Mouse (Mus musculus) telencephalon, adult 2 months (tissue): ENCODE data around the gene Ppan.

Experiments used
- DNase-seq: peaks from one replicate; pipeline ENCODE4 v3.0.0-alpha.2; 2011; ENCODE audit warnings: low read depth, low spot score

Gene Ppan

DNA sequence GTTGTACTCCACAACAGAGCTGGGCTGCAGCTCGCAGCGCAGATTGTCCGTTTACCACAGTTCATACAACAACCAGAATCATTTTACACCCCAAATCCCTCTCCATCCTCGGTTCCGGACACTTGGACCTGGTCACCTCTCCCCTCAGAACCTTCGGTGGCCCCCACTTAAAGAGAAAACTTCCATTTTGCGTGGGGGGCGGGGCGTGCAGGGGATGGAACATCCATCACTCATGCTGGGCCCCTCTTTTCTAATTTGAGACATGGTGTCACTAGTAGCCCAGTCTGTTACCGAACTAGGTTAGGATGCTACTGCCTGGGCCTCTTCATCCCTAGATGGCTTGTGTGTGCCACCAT is 9.3 kb upstream of the Ppan start:
- no peak for DNase-seq

DNA sequence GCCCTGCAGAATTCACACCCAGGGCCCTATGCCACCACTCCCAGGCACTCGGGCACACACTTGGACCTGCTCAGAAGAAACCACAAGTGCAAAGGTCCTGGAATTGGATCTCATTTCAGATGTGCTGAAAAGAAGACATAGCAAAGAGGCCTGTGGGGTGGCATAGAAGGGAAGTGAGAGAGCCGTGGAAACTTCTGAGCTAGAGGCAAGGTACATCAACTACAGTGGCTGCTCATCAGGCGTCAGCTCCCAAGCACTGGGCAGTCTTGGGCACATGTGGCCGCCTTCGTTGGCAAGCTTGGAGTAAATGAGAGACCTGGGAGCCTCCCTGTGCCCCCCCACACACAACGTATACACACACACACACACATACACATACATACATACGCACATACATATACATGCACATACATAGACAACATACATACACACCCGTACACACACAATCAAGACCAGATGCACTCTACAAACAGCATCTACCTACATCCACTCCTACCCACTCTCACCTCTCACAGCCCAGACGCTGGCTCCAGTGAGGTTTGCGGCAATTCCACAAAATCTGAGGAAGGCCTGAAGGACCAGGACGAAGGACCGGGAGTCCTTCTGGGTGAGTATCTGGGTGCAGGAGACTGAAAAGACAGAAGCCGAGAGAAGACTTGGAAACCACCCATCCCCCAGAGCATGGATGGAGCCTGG is 8.7 kb upstream of the Ppan start, which contains the start of gene Angptl6:
Gene Angptl6 (minus strand): TSS at position 631 of the 696 bp plus-strand sequence.
- DNase-seq = no peak

DNA sequence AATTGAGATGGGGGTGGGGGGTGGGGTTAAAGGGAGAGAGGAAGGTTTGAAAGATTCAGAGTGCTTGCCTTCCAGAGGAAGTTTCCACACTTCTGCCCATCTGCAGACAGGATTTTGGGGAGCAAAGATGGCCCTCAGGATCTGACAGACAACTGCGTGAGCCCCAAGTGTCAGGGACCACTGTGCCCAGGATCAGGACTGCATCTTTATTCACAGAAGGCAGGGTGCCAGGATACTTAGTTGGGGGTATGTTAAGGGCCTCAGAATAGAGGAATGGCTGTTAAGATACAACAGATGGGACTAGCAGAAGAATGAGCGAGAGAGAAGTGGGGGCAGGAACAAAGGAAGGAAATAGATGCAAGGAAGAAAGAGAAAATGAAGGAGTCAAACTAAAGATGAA is 1.4 kb upstream of the Ppan start:
- DNase-seq = no peak

DNA sequence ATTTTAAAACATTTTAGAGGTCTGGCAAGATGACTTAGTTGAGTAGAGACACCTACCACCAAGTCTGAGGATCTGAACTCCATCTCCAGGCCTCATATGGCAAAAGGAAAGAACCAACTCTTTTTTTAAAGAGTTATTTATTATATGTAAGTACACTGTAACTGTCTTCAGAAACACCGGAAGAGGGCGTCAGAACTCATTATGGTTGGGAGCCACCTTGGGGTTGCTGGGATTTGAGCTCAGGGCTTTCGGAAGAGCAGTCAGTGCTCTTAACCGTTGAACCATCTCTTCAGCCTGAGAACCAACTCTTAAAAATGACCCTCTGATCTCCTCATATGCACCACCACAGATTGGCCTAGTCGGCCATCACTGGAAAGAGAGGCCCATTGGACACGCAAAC is 784 bp upstream of the Ppan start:
- DNase-seq = no peak

DNA sequence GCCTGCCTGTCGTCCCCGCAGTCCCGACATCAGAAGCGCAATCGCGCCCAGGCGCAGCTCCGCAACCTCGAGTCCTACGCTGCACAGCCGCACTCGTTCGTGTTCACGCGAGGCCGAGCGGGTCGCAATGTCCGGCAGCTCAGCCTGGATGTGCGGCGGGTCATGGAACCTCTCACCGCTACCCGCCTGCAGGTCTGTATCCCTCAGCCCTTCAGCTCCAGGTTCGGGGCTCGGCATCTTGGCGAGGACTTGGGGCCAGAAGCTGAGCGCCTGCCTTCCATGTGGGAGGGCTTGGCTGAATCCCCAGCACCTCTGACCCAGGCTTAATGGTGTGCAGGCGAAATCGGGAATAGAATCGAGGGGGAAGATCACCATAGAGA is 401 bp downstream of the Ppan start:
- DNase-seq = no peak

DNA sequence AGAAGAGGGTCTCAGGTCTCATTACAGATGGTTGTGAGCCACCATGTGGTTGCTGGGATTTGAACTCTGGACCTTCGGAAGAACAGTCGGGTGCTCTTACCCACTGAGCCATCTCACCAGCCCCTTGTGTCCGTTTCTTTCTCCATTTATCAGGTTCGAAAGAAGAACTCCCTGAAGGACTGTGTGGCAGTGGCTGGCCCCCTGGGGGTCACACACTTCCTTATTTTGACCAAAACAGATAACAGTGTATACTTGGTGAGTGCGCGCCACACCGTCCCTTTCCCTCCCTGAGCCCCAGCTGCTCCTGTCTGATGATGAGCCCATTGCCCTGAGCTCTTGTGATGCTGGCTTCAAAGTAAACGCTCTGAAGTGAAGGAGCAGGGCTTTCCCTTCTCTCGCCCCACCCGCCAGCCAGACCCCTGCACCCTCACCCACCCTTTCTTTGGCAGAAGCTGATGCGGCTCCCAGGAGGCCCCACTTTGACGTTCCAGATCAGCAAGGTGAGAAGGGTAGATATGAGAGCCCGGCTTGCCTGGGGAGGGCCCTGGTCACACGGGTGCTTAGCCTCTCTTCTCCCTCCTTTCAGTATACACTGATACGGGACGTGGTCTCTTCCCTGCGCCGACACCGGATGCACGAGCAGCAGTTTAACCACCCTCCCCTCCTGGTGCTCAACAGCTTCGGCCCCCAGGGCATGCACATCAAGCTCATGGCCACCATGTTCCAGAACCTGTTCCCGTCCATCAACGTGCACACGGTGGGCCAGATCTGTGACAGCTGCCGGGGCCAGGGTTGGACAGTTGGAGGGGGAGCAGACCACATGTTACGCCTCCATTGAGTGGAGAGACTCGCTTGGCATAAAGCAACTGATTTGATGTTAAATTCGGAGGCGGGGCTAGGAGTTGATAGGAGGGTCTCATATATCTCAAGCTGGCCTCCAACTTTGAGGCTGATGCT is 1.5 kb downstream of the Ppan start:
- no peak for DNase-seq

DNA sequence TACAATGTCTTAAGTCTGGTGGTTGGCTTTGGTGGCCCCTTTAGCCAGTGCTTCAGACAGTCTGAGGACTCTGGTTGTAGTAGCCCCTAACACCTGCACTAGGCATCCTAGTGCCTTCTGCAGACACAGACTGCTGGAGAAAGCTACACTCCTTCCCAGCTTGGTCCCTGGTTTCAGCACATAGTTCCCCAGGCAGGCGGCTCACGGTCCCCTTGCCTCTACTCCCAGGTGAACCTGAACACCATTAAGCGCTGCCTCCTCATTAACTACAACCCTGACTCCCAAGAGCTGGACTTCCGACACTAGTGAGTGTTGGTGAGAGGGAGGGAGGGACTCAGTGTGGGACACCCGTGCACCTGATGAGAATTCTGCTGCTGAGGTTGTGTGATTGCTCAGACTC is 2.4 kb downstream of the Ppan start:
- DNase-seq = no peak

DNA sequence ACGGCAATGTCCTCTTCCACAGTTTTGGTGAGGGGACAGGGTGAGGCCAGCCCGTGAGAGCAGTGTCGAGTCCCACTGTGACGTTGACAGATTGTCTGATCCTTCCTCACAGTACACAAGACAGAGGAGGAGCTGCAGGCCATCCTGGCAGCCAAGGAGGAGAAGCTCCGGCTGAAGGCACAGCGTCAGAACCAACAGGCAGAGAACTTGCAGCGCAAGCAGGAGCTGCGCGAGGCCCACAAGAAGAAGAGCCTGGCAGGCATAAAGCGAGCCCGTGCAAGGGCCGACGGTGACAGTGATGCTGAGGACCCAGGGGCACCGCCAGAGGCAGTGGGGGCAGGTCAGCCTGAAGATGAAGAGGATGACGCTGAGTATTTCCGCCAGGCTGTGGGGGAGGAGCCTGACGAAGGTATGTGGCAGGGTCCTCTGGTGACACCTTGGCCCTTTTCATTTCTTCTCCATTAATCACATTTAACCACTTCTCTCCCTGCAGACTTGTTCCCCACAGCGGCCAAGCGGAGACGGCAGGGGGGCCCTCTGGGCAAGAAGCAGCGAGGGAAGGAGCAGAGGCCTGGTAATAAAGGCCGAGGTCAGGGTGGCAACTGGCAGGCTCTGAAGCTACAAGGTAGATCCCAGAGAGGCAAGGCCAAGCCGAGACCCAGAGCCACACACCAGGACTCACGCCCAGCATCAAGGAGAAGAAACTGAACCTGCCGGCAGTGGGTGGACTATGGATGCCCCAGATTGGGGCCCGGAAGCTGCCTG is 3.5 kb downstream of the Ppan start:
- no peak for DNase-seq

DNA sequence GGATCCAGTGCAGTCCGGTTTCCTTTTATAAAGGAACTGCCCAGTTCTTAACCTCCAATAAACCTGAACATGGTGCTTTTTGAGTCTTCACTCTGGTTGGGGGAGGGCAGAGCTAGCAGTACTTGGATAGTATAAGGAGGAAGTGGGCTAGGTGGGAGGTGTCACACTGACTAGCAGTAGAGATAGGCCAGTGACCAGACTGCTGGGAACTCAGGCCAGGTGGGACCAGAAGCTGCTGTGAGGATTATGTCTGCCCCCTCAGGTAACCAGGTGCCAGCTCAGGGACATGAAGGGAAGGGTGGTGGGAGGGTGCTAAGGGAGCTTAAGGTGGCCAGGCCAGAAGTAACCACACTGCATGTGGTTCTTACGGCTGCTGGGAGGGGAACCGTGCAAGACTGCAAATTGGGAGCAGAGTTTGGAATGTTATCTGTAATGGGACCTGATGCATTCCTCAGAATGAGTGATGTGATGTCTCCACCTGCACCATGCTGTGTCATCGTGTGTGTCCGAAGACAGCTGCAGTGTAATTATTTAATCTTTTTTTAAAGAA is 4.2 kb downstream of the Ppan start:
- no peak for DNase-seq

DNA sequence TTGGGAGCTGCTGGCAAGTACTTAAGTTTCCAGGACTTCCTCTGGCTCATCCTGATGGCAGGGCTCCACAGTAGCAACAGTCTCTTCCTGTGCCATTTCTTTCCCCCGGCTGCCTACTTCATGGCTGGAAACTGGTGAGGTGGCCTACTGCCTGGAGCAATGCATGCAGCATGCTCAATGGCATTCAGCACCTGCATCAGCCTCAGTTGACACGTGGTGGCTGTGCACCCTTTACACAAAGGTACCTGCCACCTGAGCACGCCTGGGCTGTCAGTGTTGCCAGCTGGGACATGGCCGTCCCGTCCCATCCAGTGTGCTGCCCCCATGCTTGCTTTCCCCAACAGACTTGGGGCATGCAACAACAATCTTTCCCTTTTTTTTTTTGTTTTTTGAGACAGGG is 5.1 kb downstream of the Ppan start:
- DNase-seq = no peak

DNA sequence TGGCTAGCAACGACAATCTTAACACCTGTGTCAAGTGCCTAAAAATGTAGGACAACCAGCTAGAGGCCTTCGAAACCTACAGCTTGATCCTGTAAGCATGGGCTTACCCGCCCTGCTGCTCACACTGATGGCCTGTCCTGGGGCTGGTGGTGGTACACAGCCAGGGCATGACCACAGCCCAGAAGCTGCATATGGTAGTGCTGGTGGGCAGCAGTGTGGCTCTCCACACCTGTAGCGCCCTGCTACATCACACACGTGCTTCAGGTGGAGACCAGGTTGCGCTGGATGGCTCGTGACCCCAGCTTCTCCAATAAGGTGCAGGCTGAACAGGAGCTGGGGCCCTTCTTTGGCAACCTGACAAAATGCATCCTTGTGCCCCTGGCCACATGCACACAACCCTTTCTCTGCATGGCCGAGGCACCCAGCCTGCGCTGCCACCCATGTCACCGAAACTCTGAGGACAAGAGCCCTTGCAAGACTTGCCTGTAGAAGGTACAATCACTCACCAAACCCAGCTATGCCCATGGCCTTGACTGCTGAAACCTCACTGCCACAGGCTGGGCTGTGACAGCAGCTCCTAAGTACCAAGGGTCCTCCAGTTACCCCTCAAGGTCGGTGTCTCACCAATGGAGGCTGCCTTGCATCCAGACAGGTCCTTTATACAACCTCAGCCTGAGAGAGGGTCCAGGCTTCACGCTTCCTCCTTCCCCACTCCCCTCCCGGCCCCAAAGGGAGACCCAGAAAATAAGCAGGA is 5.8 kb downstream of the Ppan start:
- no peak for DNase-seq

DNA sequence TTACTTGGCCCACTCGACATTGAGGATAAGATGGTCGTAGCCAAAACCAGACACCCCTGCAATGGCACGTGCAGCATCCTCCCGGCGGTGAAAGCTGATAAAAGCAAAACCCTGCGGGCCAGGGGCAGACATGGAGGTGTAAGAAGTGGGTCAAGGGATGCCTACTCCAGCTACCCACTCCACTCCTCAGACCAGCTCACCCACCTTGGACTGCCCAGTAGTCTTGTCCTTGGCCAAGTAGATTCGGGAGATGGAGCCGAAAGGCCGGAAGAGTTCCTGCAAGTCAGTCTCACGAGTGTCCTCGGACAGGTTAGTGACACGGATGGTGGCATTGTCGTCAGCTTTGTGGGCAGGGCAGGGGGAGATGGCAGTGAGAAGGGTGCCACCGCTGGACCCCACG is 6.7 kb downstream of the Ppan start:
- no peak for DNase-seq

DNA sequence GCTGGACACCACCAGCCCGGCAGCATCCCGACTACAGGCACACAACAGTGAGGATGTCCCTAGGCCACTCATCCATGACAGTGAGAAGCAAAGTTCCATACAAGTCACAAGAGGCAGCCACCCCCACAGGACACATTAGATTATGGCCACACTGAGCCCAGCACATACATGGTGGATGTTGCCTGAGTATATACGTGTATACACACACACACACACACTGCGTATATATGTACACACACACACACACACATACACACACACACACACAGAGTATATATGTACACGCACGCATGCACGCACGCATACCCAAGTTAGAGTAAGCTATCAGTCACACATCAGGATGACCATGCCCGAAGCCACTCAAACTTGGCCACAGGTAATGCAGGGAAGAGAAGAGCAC is 7.4 kb downstream of the Ppan start:
- DNase-seq = no peak

DNA sequence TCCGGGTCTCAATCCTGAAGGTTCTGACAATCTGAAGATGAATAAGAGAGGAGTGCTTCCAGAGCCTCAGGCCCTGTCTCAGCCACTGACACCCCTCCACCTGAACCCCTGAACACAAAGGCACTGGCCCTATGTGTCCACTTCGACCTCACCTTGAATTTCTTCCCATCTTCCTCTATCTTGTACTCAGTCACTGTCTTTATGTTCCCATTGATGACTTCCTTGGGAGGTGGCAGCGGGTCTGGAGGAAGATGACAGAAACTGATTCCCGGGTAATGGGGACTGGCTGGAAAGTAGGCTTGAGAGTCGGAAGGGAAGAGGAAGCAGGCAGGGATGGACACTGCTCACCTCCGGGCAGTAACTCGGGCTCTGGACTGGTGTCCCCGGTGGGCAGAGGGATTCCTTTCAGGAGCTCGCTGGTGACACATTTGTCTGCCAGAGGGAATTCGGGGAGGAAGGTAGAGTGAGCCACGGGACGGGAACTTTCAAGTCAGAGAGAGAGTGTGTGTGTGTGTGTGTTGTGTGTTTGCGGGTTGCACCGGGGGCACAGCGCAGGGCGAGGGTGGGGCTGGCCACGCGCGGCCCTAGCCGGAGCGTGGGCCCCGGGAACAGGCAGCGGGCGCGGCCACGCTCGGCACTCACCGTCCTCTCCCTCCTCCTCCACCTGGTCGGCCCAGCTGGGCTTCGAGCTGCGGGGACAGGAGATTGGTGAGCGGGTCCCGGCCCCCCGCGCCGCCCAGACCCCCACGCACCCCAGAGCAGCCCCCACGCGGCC is 9.9 kb downstream of the Ppan start:
- DNase-seq = no peak

DNA sequence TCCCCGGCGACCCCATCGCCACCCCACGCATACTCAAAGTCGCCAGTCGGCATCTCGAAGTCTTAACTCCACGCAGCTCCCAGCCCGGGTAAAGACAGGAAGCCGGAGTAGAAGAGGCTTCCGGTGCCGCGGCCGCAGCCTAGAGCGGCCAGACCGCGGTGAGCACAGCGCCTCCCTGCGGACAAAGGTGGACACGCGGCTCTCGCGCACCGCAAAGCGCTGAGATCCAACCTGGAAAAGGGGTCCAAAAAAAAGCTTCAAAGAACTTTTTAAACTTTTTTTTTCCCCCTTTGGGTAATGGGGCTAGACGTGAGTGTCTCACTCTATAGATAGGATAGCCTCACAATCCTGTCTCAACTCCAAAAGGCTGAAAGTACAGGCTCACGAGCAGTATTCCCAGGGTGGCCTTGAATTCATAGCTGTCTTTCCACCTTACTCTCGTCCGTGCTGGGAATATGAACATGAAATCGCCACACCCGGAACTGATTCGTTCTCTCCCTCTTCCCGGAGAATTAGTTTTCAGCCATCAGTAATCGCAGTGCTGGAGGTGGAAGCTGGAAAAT is 10.6 kb downstream of the Ppan start, which contains the start of gene Eif3g:
Gene Eif3g (minus strand): TSS at position 113 of the 563 bp plus-strand sequence.
- DNase-seq = peak; percentile 83

DNA sequence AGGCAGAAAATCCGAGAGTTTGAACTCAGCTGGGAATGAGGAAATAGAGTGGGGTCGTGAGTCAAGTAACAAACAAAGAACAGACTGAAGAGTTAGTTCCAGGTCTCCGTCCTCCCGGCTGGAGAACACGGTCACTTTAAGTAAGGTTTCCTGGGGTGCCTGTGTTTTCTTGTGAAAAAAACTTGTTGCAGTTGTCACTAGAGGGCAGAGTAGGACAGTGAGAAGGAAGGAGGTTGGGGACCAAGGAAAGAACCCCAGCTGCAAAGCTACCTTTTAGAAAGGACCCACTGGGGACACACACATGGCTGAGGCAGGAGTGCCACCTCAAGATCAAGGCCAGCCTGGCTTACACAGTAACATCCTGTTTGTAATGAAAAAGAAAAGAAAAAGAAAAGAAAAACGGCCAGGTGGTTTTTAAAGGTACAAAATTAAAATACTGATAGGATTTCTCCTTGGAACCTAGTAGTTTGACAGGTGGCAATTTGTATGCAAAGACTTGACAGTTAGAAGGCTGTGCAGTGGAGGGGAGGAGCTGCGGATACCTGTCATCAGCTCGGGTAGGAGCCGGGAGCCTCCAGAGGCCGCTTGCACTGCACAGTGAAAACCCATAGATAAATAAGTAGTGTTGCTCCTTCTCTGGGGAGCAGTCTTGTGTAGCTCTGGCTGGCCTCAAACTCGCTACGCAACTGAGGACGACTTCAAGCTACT is 13.6 kb downstream of the Ppan start:
- peak; percentile 32 for DNase-seq

DNA sequence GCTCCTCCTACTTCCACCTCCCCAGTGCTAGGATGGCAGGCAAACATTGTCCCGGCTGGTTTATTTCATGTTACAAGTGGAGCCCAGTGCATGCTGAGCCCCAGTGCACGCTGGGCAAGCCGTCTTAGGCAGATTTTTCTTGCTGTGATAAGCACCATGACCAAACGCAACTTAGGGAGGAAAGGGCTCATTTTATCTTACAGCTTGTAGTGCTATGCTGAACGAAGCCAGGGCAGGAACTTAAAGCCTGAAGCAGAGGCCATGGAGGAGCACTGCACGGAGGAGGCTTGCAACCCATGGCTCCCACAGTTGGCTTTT is 14.2 kb downstream of the Ppan start:
- DNase-seq = no peak

DNA sequence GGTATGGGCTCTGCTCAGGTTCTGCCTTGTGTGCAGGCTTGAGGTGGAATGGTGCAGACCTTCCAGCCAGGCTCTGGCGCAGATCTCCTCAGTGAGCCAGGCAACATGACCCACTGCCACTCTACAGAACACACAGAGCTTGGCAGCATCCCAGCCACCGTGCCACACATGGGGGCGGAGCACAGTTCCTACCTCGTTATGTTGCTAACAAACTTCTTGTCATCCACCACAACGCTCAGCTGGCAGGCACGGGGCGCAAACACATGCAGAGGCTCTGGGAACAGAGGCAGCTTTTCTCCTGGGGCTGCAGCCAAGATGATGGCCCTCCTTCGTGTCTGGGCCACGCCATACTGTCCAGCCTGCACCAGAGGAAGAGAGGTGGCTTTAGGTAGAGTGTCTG is 22.0 kb downstream of the Ppan start:
- peak; percentile 26 for DNase-seq

DNA sequence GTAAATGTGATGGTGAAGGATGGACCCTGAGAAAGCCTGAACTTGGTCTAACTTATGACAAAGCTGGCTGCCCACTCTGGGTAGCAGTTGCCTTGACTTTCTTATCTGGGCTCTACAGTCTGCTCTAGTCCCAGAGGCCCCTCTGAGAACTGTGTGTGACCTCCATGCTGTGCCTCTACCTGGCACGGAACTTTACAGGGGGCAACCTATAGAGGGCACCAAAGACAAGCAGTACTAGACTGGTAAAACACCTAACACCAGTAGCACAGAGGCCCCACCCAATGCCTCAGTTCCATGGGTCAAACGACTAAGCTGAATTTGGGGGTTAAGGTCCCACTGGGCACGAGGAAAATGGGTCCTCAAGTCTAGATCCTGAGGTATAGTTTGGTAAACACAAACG is 28.2 kb downstream of the Ppan start:
- no peak for DNase-seq

DNA sequence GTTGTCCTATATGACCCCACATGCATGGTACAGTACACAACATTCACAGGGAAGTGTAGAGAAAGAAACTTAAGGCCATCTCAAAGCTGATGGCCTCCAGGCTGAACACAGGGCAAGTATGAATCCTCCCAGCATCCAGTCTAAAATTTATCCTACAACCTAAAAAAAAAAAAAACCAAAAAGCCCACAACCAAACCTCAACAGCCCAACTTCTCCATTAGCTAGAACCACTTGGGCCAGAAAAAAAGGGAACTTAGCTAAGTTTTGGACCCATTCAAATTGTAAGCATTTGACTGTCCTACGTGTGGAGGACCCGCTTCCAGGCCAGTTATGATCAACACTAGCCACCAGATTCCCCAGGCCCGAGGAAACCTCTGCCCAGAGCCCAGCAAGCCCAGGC is 35.3 kb downstream of the Ppan start:
- no peak for DNase-seq
